Mouse (Mus musculus): ENCODE measurements at regions not wholly inside any gene's neighbourhood (a gene's known extent, or its start where the extent isn't known, plus 50 kb on each side); places are given as distances from the start of the nearest gene placed in this dataset.

DNA sequence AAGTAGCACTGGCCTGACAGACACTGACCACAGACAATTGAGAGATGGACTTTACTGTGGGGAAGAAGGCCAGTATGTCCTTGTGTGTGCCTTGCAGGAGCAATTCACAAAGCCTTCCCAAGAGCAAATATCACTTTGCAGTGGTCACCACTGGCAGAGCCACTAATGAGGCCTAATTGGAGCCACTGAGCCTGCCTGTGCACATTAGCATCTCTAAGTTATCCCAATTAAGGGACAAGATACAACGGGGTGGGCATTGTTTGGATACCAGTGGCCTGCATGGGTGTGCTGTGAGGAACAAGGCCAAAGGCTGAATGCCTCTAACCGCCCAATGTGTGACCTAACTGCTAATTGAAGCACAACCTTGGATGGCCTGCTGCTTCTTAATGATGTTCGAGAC is 433.4 kb upstream of the Ptbp2 start:
- no peak for DNase-seq (ENCODE audit: low read depth, low spot score)

GRCm38 (mm10) chr3:120214616-120215250 is 430.5 kb upstream of the Ptbp2 start:
- no peak for DNase-seq (ENCODE audit: low read depth, low spot score)

DNA sequence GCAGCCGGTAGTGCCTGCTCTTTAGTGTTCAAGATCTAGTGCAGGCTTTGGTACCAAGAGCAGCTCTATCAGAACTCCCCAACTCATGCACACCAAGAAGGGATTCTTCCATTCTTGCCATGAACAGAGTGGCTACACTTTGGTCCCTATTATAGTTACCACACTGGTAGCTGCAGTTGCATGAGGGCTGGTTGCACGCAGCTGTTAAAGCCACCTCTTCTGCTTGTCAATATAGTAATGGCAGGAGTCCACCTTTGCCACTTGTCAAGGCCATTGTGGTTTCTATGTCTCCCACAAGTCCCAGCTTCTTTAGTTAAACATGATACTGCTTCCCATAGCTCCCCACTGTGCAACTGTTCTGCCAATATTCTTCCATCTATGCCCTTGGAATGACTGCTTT is 415.1 kb upstream of the Ptbp2 start:
- no peak for DNase-seq (ENCODE audit: low read depth, low spot score)

DNA sequence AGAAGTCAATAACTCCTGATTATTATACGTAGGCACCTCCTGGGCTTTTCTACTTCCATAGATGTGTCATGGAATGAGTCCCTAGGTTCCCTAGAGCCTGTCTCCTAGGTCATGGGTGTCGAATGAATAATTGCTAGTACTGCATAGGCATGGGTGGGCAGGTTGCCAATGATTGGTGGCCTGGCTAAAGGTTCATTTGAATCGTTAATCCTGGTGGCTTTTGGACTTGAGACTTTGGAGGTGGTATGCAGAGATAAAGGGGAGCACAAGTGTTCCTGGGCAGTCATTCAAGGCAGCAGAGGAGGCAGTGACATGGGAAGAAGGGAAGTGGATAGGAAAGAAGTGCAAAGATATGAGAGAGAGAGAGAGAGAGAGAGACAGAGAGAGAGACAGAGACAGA is 410.2 kb upstream of the Ptbp2 start:
- no peak for DNase-seq (ENCODE audit: low read depth, low spot score)

DNA sequence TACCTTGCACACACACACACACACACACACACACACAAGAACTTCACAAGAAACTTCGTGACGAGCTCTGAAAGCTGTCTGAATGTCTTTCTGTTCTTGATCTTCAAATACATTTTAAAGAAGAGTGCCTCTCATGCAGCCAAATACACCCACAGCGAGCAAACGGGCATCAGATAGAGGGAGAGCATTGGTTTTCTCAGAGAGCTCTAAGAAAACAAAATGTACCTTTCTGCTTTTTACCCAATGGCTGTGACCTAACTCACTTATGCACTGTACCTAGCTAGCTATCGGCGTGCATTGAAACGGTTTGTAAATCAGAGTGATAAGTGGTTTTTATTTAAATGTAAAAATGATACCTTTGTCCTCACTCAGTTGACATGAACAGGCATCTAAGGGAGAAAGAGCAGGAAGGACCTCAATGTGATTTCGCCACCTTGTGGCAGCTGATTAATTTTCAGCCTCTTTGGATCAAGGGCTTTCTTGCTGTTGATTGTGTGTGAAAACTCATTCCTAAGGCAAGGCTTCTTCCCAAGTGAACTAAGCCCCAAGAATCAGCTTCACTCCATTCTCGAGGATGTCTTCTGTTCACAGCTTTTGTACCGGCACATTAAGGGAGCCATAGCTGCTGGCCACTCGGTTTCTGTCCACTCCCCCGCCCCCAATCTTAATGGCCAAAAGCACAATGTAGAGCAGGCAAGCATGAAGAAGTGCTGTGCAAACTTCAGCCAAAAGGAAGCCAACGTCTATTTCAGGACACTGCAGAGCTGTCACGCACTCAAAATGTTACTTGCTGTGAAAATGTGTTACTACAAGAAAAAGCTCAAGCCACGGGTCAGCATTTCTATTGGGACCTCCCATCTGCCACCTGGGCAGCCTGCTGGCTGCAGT is 408.4 kb upstream of the Ptbp2 start:
- peak; percentile 91 for DNase-seq (ENCODE audit: low read depth, low spot score)

GRCm38 (mm10) chr3:120189606-120190005 is 405.3 kb upstream of the Ptbp2 start:
- peak; percentile 74 for DNase-seq (ENCODE audit: low read depth, low spot score)

- no peak for DNase-seq (ENCODE audit: low read depth, low spot score)
Observed at GRCm38 (mm10) chr3:120180931-120181610, 396.8 kb upstream of the Ptbp2 start.

GRCm38 (mm10) chr3:120175632-120176031 is 391.4 kb upstream of the Ptbp2 start:
- DNase-seq (ENCODE audit: low read depth, low spot score) = peak; percentile 99

Data from 3T3-L1 (cell line).